Mouse (Mus musculus): ENCODE results near the gene Hspg2. TPM values are rescaled to one million over a fixed set of nuclear protein-coding genes. Genes with fewer than 3 reads are reported as not detected.

The Hspg2 gene
- total RNA-seq, 2 experiments from 2014 or later = 240 to 255 TPM

GRCm38 (mm10) chr4:137594496-137595270 lies 126.1 kb downstream of the Hspg2 start:
- no peak for DNase-seq
- intact Hi-C loops (cut with DNase I) = loop anchor here (5.0 kb wide), 1 partner anchor 152 kb away; no protein-coding TSS in a partner anchor

- no peak for DNase-seq
Measured at GRCm38 (mm10) chr4:137597098-137597630, 128.6 kb downstream of the Hspg2 start.

GRCm38 (mm10) chr4:137598577-137598976 lies 130.0 kb downstream of the Hspg2 start:
- DNase-seq = no peak
- intact Hi-C loops (cut with DNase I) = no loop called here

More at GRCm38 (mm10) chr4:137597098-137597630, 128.6 kb downstream of the Hspg2 start:
- intact Hi-C loops (cut with DNase I) = no loop called here

- no peak for DNase-seq
- intact Hi-C loops (cut with DNase I) = no loop called here
Measured at GRCm38 (mm10) chr4:137603449-137604171, 135.0 kb downstream of the Hspg2 start.

GRCm38 (mm10) chr4:137607023-137607422 lies 138.5 kb downstream of the Hspg2 start:
- DNase-seq = no peak

GRCm38 (mm10) chr4:137609281-137609680 lies 140.7 kb downstream of the Hspg2 start:
- intact Hi-C loops (cut with DNase I) = no loop called here

More at GRCm38 (mm10) chr4:137607023-137607422, 138.5 kb downstream of the Hspg2 start:
- intact Hi-C loops (cut with DNase I) = no loop called here

GRCm38 (mm10) chr4:137609702-137610101 lies 141.1 kb downstream of the Hspg2 start:
- DNase-seq = no peak
- intact Hi-C loops (cut with DNase I) = no loop called here

More at GRCm38 (mm10) chr4:137609281-137609680, 140.7 kb downstream of the Hspg2 start:
- no peak for DNase-seq

GRCm38 (mm10) chr4:137610256-137610655 lies 141.7 kb downstream of the Hspg2 start:
- intact Hi-C loops (cut with DNase I) = no loop called here
- no peak for DNase-seq

Small RNAs within 50 kb of the gene (microRNA-seq; reads per million reads assigned to microRNA genes)
- 0.72 to 3.4 reads per million in 2 experiments for gene Mir7018 (ENCODE audit: borderline number of aligned reads in 2 of 2)

Other genes with a start within 250 kb of the Hspg2 start
- gene Wnt4, start 191.3 kb upstream of the Hspg2 start, total RNA-seq (2021) = under 1 TPM; 0.17 to 0.19 TPM
- gene Cdc42, start 111.0 kb upstream of the Hspg2 start, total RNA-seq (2021) = 100 to 1,000 TPM; 156 to 160 TPM
- not detected for gene Cela3a, start 59.0 kb upstream of the Hspg2 start, total RNA-seq (2021)
- not detected for gene Cela3b, start 38.2 kb upstream of the Hspg2 start, total RNA-seq (2021)
- gene 1700013G24Rik, start 15.5 kb upstream of the Hspg2 start, total RNA-seq (2021) = not detected
- not detected for gene Ldlrad2, start 105.8 kb downstream of the Hspg2 start, total RNA-seq (2021)
- 10 to 100 TPM; 30.0 to 36.3 TPM for gene Usp48, start 125.0 kb downstream of the Hspg2 start, total RNA-seq (2021)
- gene Rap1gap, start 196.0 kb downstream of the Hspg2 start, total RNA-seq (2021) = 10 to 100 TPM; 11.4 to 17.6 TPM

Measured in heart, postnatal 36 days (tissue).